Mouse (Mus musculus) hindbrain, postnatal 0 days (tissue): ENCODE results near the gene Prkg1. TPM values are rescaled to one million over a fixed set of nuclear protein-coding genes. Genes with fewer than 3 reads are reported as not detected.
A peak's percentile ranks its signal among the peaks of the same experiment; 100 is the strongest.

Experiments used
- ATAC-seq: fragments of 200-750 bp; cut with Nextera tagmentation; 2 replicates; pipeline ENCODE4 v1.8.0; 2017; ENCODE audit warnings: mild to moderate bottlenecking, moderate TSS enrichment, moderate library complexity
- DNase-seq: peaks from one replicate; pipeline ENCODE4 v3.0.0-alpha.2; 2015; ENCODE audit warnings: low spot score
- H3K27ac ChIP-seq: fragments of 300-500 bp; sonication (generic); 2 replicates; pipeline ENCODE4 v1.5.1; 2014; ENCODE audit warnings: mild to moderate bottlenecking
- H3K27me3 ChIP-seq: fragments of 300-500 bp; sonication (generic); 2 replicates; pipeline ENCODE4 v1.6.1; 2014; ENCODE audit warnings: low read length, mixed read lengths; ENCODE audit not compliant: insufficient read depth
- H3K36me3 ChIP-seq: fragments of 300-500 bp; sonication (generic); 2 replicates; pipeline ENCODE4 v1.6.1; 2014; ENCODE audit warnings: low read length, mixed read lengths; ENCODE audit not compliant: insufficient read depth
- H3K4me1 ChIP-seq: fragments of 300-500 bp; sonication (generic); 2 replicates; pipeline ENCODE4 v1.6.1; 2014; ENCODE audit warnings: antibody characterized with exemption, low read length, mixed read lengths; ENCODE audit not compliant: insufficient read depth
- H3K4me2 ChIP-seq: fragments of 300-500 bp; sonication (generic); 2 replicates; pipeline ENCODE4 v1.6.1; 2014; ENCODE audit warnings: low read depth, mild to moderate bottlenecking, low read length, moderate library complexity, mixed read lengths
- H3K4me3 ChIP-seq: fragments of 300-500 bp; sonication (generic); 2 replicates; pipeline ENCODE4 v1.5.1; 2014; ENCODE audit warnings: low read length
- H3K9ac ChIP-seq: fragments of 300-500 bp; sonication (generic); replicated peaks from 2 replicates; pipeline ENCODE4 v1.6.1; 2014; ENCODE audit warnings: mild to moderate bottlenecking, low read length, moderate library complexity, mixed read lengths
- H3K9me3 ChIP-seq: fragments of 300-500 bp; sonication (generic); 2 replicates; pipeline ENCODE4 v1.6.1; 2016; ENCODE audit warnings: low read length, mixed read lengths
- CTCF ChIP-seq: IDR thresholded peaks from 2 replicates; pipeline ENCODE4 v1.5.1; 2016; ENCODE audit warnings: antibody characterized with exemption, control low read depth, low read depth
- WGBS: fragments of 180-500 bp; shearing (Covaris S2); extraction: QIAGEN DNeasy Blood & Tissue Kit; methylation state at CpG from one replicate; pipeline ENCODE4 v1.1.7; 2014; 5-methylcytosine and 5-hydroxymethylcytosine counted together
- polyA plus RNA-seq: library from polyadenylated mRNA; unstranded; fragments of >200 nt; fragmentation: Nextera tagmentation; extraction: Ambion mirVana; gene quantifications from 2 replicates; pipeline ENCODE4 v1.2.1, GENCODE M21; 2015
- total RNA-seq: library from RNA; depleted of rRNA; stranded (reverse); fragments of >200 nt; gene quantifications from 2 replicates; pipeline ENCODE4 v1.2.3, GENCODE M21; 2014

Prkg1 gene
- total and polyA plus RNA-seq, 2 experiments from 2014 or later = 5.3 to 8.6 TPM

GRCm38 (mm10) chr19:31460188-31460587 lies 304.6 kb downstream of the Prkg1 start:
- TF ChIP-seq CTCF = no peak
- ATAC-seq (no peak), DNase-seq (no peak)

GRCm38 (mm10) chr19:31444101-31444500 lies 320.7 kb downstream of the Prkg1 start:
- ATAC-seq = no peak
- TF ChIP-seq CTCF = no peak
- 86% methylated on average over 1 of the region's 1 CpGs for WGBS
- Histone ChIP-seq H3K4me2 (no peak overlapping the region), H3K9ac (no peak overlapping the region), H3K4me3 (no peak overlapping the region), H3K27ac (no peak overlapping the region), H3K27me3 (no peaks in the 10 kb centered on the region), H3K4me1 (no peaks in the 10 kb centered on the region), H3K9me3 (no peaks in the 10 kb centered on the region), H3K36me3 (no peaks in the 10 kb centered on the region)
- no peak for DNase-seq

More at GRCm38 (mm10) chr19:31460188-31460587, 304.6 kb downstream of the Prkg1 start:
- Histone ChIP-seq H3K9ac (no peak overlapping the region), H3K36me3 (no peaks in the 10 kb centered on the region), H3K27ac (no peak overlapping the region), H3K4me3 (no peak overlapping the region), H3K9me3 (no peaks in the 10 kb centered on the region), H3K27me3 (no peaks in the 10 kb centered on the region), H3K4me2 (no peak overlapping the region), H3K4me1 (no peaks in the 10 kb centered on the region)

GRCm38 (mm10) chr19:31442311-31442710 lies 322.5 kb downstream of the Prkg1 start:
- H3K27ac ChIP-seq = no peak overlapping the region
- no peak overlapping the region for H3K9ac ChIP-seq
- no peaks in the 10 kb centered on the region for H3K27me3 ChIP-seq
- H3K9me3 ChIP-seq = no peaks in the 10 kb centered on the region
- ATAC-seq (no peak), DNase-seq (no peak)
- no peaks in the 10 kb centered on the region for H3K4me1 ChIP-seq
- TF ChIP-seq CTCF = no peak
- no peak overlapping the region for H3K4me3 ChIP-seq
- no peak overlapping the region for H3K4me2 ChIP-seq
- H3K36me3 ChIP-seq = no peaks in the 10 kb centered on the region
- WGBS = 70% methylated on average over 3 of the region's 3 CpGs

- WGBS = 81% methylated on average over 1 of the region's 1 CpGs
- H3K4me2 ChIP-seq = no peak overlapping the region
- no peaks in the 10 kb centered on the region for H3K27me3 ChIP-seq
- no peak for TF ChIP-seq CTCF
- DNase-seq = no peak
- H3K9me3 ChIP-seq = no peaks in the 10 kb centered on the region
- no peak overlapping the region for H3K9ac ChIP-seq
- H3K4me1 ChIP-seq = no peaks in the 10 kb centered on the region
- no peaks in the 10 kb centered on the region for H3K36me3 ChIP-seq
- ATAC-seq = no peak
- no peak overlapping the region for H3K27ac ChIP-seq
- H3K4me3 ChIP-seq = no peak overlapping the region
Observed at GRCm38 (mm10) chr19:31433446-31433845, 331.4 kb downstream of the Prkg1 start.

GRCm38 (mm10) chr19:31431411-31431810 lies 333.4 kb downstream of the Prkg1 start:
- no peak for ATAC-seq
- Histone ChIP-seq H3K27me3 (no peaks in the 10 kb centered on the region), H3K9ac (no peak overlapping the region), H3K4me1 (no peaks in the 10 kb centered on the region), H3K4me2 (no peak overlapping the region), H3K9me3 (no peaks in the 10 kb centered on the region), H3K4me3 (no peak overlapping the region), H3K27ac (no peak overlapping the region), H3K36me3 (no peaks in the 10 kb centered on the region)
- DNase-seq = no peak
- 60% methylated on average over 2 of the region's 2 CpGs for WGBS
- no peak for TF ChIP-seq CTCF

GRCm38 (mm10) chr19:31426142-31426541 lies 338.7 kb downstream of the Prkg1 start:
- H3K27me3 ChIP-seq = no peaks in the 10 kb centered on the region
- no peak overlapping the region for H3K27ac ChIP-seq
- no peaks in the 10 kb centered on the region for H3K9me3 ChIP-seq
- no peak overlapping the region for H3K4me3 ChIP-seq
- H3K4me2 ChIP-seq = no peak overlapping the region
- TF ChIP-seq CTCF = peak; percentile 61
- ATAC-seq (no peak), DNase-seq (no peak)
- no peaks in the 10 kb centered on the region for H3K36me3 ChIP-seq
- H3K4me1 ChIP-seq = no peaks in the 10 kb centered on the region
- 75% methylated on average over 5 of the region's 5 CpGs for WGBS
- no peak overlapping the region for H3K9ac ChIP-seq

GRCm38 (mm10) chr19:31425199-31425598 lies 339.6 kb downstream of the Prkg1 start:
- H3K9me3 ChIP-seq = no peaks in the 10 kb centered on the region
- no peaks in the 10 kb centered on the region for H3K36me3 ChIP-seq
- no peaks in the 10 kb centered on the region for H3K4me1 ChIP-seq
- no peak for TF ChIP-seq CTCF
- DNase-seq = peak; percentile 18
- no peak overlapping the region for H3K9ac ChIP-seq
- 32% methylated on average over 9 of the region's 9 CpGs for WGBS
- H3K27me3 ChIP-seq = no peaks in the 10 kb centered on the region
- ATAC-seq = no peak
- no peak overlapping the region for H3K27ac ChIP-seq
- no peak overlapping the region for H3K4me3 ChIP-seq
- H3K4me2 ChIP-seq = no peak overlapping the region
